Mouse (Mus musculus) heart, postnatal 0 days (tissue): ENCODE data around the gene Dennd1a.

Experiments
- CTCF ChIP-seq: IDR thresholded peaks from 2 replicates; pipeline ENCODE4 v1.5.1; 2016; ENCODE audit warnings: antibody characterized with exemption, control low read depth, low read depth
- EP300 ChIP-seq: IDR thresholded peaks from 2 replicates; pipeline ENCODE4 v1.6.1; 2016; ENCODE audit warnings: antibody characterized with exemption, low read depth

- TF ChIP-seq CTCF, result no peak
- TF ChIP-seq EP300, result no peak
These were observed 49.6 kb downstream of the Dennd1a start for GRCm38 (mm10) chr2:38237616-38238015.
